Mouse (Mus musculus): Measurements from ENCODE around the gene Chd1l. TPM values are rescaled to one million over a fixed set of nuclear protein-coding genes. Genes with fewer than 3 reads are reported as not detected.
A peak's percentile ranks its signal among the peaks of the same experiment; 100 is the strongest.

Chd1l gene
- 4.4 and 4.7 TPM in 2 replicates for polyA plus RNA-seq (2015; fragmentation: Nextera tagmentation; extraction: Ambion mirVana)

DNA sequence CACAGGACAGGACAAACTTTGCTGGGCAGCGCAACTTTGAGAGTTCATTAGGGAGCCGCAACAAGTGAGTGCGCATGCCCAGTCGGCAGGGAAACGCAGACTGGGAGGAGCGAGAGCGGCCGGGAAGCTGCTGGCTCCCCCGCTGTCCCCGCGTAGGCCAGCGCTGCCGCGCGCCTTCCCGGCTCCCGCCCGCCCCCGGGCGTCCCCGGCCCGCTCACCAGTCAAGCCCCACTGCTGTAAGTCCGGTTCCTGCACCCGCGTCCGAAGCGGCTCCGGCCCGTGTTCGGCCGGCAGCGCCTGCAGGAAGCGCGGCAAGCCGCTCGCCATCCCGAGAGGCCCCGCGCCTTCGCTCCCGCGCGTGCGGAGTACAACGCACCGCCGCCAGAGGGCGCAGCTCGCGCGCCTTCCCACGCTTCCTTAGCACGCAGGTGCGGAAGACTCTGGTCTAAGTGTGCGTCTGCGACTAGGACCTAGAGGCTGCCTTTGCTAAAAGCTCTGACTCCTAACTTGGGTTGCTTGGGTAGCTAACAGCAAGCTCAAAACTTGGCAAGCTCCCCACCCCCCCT lies at the start of gene Chd1l:
Gene Chd1l (minus strand): TSS at position 359 of the 566 bp plus-strand sequence.
- peak; percentile 97 for ATAC-seq
- under 1% methylated on average over 34 of the region's 56 CpGs for WGBS
- Histone ChIP-seq H3K4me3 (ENCODE audit: low read depth, low read length) (peak within 1 kb of the TSS; percentile 84), H3K36me3 (ENCODE audit: control insufficient read depth, insufficient read depth, low read length) (no peaks in the 10 kb centered on the region), H3K27ac (ENCODE audit: low read length) (peak within 1 kb of the TSS; percentile 90), H3K9me3 (replicated peaks; ENCODE audit: control insufficient read depth, low read length, poor library complexity, severe bottlenecking) (no peaks in the 10 kb centered on the region), H3K4me1 (ENCODE audit: control insufficient read depth, insufficient read depth, low read length) (peaks cover 4% of the 10 kb centered on the region; the same call in 1 of the 2 replicates), H3K9ac (ENCODE audit: low read depth, low read length) (peak within 1 kb of the TSS; percentile 90), H3K27me3 (ENCODE audit: control insufficient read depth, insufficient read depth, low read depth, low read length) (no peaks in the 10 kb centered on the region), H3K4me2 (ENCODE audit: low read length) (peak within 1 kb of the TSS; percentile 66)

DNA sequence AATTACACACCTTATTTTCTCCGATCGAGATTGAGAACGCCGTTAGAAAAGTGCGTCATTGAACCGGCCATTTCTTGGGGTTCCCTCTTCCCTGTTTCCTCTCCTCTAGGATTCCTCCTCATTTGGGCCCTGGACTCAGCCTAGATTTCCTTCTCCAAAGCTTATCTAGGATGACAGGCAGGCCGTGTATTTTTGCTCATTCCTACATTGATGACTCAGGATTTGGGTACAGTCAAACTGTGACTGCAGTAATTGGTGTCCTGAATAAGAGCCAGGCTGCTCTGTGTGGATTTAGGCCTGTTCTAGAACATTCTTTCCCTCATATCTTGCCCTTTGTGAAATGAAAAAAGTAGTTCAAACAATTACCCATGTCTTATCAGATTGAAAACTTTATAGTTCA lies 49.7 kb upstream of the Chd1l start:
- H3K4me1 ChIP-seq (ENCODE audit: control insufficient read depth, insufficient read depth, low read length), result peaks cover 14% of the 10 kb centered on the region
- ATAC-seq, result no peak
- H3K4me3 ChIP-seq (ENCODE audit: low read depth, low read length), result peak overlapping the region; percentile 92; the same call in 1 of the 2 replicates
- H3K9ac ChIP-seq (ENCODE audit: low read depth, low read length), result no peak overlapping the region
- H3K27me3 ChIP-seq (ENCODE audit: control insufficient read depth, insufficient read depth, low read depth, low read length), result no peaks in the 10 kb centered on the region
- peak overlapping the region; percentile 85 for H3K4me2 ChIP-seq (ENCODE audit: low read length)
- no peaks in the 10 kb centered on the region for H3K9me3 ChIP-seq (replicated peaks; ENCODE audit: control insufficient read depth, low read length, poor library complexity, severe bottlenecking)
- WGBS, result 91% methylated on average over 7 of the region's 7 CpGs
- no peak overlapping the region for H3K27ac ChIP-seq (ENCODE audit: low read length)
- H3K36me3 ChIP-seq (ENCODE audit: control insufficient read depth, insufficient read depth, low read length), result peaks cover 8% of the 10 kb centered on the region; the same call in 1 of the 2 replicates

DNA sequence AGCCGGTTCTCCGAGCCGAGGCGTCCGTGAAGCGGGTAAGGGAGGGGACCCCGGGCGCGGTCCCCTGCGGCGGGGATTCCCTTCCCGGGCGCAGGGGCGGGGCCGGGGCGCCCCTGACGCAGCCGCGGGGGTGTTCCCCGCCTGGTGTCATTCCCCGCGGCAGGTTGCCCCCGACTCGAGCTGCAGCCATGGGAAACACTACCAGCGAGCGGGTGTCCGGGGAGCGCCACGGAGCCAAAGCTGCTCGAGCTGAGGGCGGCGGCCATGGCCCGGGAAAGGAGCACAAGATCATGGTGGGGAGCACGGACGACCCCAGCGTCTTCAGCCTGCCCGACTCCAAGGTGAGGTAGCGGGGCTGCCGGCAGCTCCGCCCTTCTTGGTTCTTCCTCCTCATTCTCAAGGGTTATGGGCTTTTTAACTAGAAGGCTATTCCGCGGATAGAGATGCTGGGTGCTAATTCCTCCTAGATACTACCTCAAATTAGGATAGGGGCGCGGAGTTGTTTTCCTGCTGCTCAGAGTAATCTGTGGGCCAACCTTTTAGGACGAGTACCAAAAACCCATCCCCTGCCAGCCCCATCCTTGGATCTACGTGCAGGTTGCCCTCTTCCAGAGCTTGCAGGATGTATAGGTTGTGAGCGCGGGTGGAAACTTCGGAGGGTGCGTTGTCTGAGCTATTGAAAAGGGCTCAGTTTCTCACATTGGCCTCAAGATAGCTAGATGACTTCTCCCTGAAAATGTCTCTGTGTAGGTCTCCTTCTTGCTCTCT lies 48.6 kb upstream of the Chd1l start:
- Histone ChIP-seq H3K36me3 (ENCODE audit: control insufficient read depth, insufficient read depth, low read length) (peaks cover 2% of the 10 kb centered on the region; the same call in 1 of the 2 replicates), H3K27ac (ENCODE audit: low read length) (peak overlapping the region; percentile 83), H3K4me1 (ENCODE audit: control insufficient read depth, insufficient read depth, low read length) (peaks cover 14% of the 10 kb centered on the region), H3K9me3 (replicated peaks; ENCODE audit: control insufficient read depth, low read length, poor library complexity, severe bottlenecking) (no peaks in the 10 kb centered on the region), H3K27me3 (ENCODE audit: control insufficient read depth, insufficient read depth, low read depth, low read length) (no peaks in the 10 kb centered on the region), H3K4me2 (ENCODE audit: low read length) (peak overlapping the region; percentile 85), H3K9ac (ENCODE audit: low read depth, low read length) (peak overlapping the region; percentile 89), H3K4me3 (ENCODE audit: low read depth, low read length) (peak overlapping the region; percentile 92)
- under 1% methylated on average over 43 of the region's 50 CpGs for whole genome bisulfite sequencing
- peak; percentile 76 for ATAC-seq

DNA sequence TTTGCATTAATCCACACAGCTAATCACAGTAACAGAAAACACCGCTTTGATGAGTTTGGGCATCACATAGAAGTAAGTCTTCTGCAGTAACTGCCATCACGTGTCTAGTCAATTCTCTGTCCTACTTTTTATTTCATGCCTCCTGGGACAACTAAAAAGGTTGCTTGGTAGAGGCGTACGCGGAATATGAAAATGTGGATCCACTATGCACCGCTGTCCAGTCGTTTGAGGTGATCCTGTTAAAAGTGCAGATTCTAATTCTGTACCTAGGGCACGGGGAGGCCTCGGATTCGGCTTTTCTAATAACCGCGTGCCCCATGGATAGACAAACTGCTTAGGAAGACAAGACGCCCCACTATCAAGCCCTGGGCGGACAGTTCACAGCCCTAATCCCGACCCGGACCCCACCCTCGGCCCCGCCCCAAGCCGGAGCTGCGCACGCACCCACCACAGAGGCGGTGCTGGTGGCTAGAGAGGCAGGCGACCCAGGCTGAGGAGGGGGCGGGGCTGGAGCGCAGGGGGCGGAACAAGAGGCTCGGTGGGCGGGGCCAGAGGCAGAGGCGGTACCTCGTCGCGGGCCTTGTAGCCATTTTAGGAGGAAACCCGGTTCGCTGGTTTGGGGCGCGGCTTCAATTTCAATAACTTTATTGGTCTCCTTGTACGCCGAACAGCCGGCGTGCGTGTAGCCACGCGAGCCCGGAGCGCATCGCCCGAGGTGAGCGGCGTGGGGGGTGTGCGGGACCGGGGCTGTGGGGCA lies 47.8 kb upstream of the Chd1l start, which contains the start of gene Prkab2:
Gene Prkab2 (plus strand): TSS at position 539 of the 757 bp plus-strand sequence.
- Histone ChIP-seq H3K4me2 (ENCODE audit: low read length) (peak within 1 kb of the TSS; percentile 85), H3K36me3 (ENCODE audit: control insufficient read depth, insufficient read depth, low read length) (0 out of 2 replicates have a peak, but pooled peaks cover 2% of the 10 kb centered on the region), H3K27me3 (ENCODE audit: control insufficient read depth, insufficient read depth, low read depth, low read length) (no peaks in the 10 kb centered on the region), H3K27ac (ENCODE audit: low read length) (peak within 1 kb of the TSS; percentile 83), H3K4me1 (ENCODE audit: control insufficient read depth, insufficient read depth, low read length) (peaks cover 14% of the 10 kb centered on the region), H3K9ac (ENCODE audit: low read depth, low read length) (peak within 1 kb of the TSS; percentile 89), H3K9me3 (replicated peaks; ENCODE audit: control insufficient read depth, low read length, poor library complexity, severe bottlenecking) (no peaks in the 10 kb centered on the region), H3K4me3 (ENCODE audit: low read depth, low read length) (peak within 1 kb of the TSS; percentile 92)
- ATAC-seq, result peak; percentile 93
- WGBS, result 1% methylated on average over 48 of the region's 51 CpGs

DNA sequence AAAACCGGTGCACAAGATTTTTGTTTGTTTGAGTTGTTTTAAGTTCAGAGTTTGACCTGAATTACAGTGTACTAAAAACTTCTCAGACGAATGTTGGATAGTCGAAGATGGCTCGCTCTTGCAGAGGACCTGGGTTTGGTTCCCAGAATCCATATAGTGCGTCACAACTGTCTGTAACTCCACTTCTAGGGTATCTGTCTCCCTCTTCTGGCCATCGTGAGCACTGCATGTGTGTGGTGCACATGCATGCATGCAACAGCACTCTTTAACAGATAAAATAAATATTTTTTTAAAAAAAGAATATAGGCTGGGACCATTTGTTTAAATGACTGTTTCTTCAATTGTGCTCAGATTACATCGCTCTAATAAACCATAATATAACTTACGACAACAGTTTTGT lies 44.9 kb upstream of the Chd1l start:
- no peak overlapping the region for H3K4me2 ChIP-seq (ENCODE audit: low read length)
- no peak overlapping the region for H3K27ac ChIP-seq (ENCODE audit: low read length)
- H3K36me3 ChIP-seq (ENCODE audit: control insufficient read depth, insufficient read depth, low read length), result no peaks in the 10 kb centered on the region
- no peak overlapping the region for H3K9ac ChIP-seq (ENCODE audit: low read depth, low read length)
- H3K27me3 ChIP-seq (ENCODE audit: control insufficient read depth, insufficient read depth, low read depth, low read length), result no peaks in the 10 kb centered on the region
- no peak for ATAC-seq
- peaks cover 11% of the 10 kb centered on the region for H3K4me1 ChIP-seq (ENCODE audit: control insufficient read depth, insufficient read depth, low read length)
- H3K9me3 ChIP-seq (replicated peaks; ENCODE audit: control insufficient read depth, low read length, poor library complexity, severe bottlenecking), result no peaks in the 10 kb centered on the region
- WGBS, result 81% methylated on average over 8 of the region's 8 CpGs
- H3K4me3 ChIP-seq (ENCODE audit: low read depth, low read length), result no peak overlapping the region

DNA sequence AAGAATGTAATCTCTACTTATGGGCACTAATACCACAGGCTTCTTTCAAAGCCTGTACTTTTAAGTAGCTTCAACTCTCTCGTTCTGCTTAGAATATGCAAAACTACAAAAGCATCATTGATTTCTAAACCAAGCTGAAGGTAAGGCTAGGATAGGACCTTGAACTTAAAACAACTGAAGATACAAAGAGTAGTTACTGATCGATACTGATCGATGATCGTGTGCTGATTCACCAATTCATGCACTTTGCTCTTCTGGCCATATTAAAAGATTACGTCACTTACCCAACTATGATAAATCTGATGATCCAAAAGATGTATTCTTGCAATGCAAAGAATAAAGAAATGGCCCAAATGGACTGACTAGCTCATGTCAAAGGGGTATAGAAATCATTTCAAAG lies 43.8 kb upstream of the Chd1l start:
- ATAC-seq, result no peak
- no peak overlapping the region for H3K4me2 ChIP-seq (ENCODE audit: low read length)
- H3K4me3 ChIP-seq (ENCODE audit: low read depth, low read length), result no peak overlapping the region
- no peak overlapping the region for H3K27ac ChIP-seq (ENCODE audit: low read length)
- H3K4me1 ChIP-seq (ENCODE audit: control insufficient read depth, insufficient read depth, low read length), result no peaks in the 10 kb centered on the region; the same call in 1 of the 2 replicates
- H3K9ac ChIP-seq (ENCODE audit: low read depth, low read length), result no peak overlapping the region
- no peaks in the 10 kb centered on the region for H3K27me3 ChIP-seq (ENCODE audit: control insufficient read depth, insufficient read depth, low read depth, low read length)
- no peaks in the 10 kb centered on the region for H3K36me3 ChIP-seq (ENCODE audit: control insufficient read depth, insufficient read depth, low read length)
- no peaks in the 10 kb centered on the region for H3K9me3 ChIP-seq (replicated peaks; ENCODE audit: control insufficient read depth, low read length, poor library complexity, severe bottlenecking)
- 88% methylated on average over 5 of the region's 5 CpGs for WGBS

DNA sequence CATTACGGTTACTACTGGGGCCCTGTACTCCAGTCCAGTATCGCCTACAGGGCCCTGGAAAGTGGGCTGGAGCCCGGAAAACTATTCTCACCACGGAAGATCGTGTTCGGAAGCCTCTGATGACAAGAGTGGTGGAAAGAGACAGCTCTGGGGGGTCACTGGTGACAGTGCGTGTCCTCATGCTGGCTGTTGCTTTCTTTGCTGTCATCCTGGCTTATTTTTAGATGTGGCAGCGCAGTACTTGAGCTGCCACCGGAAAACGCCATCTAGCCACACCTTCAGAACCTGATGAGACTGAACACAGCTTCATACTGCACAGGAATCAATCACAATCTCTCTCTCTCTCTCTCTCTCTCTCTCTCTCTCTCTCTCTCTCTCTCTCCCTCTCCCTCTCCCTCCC lies 41.6 kb upstream of the Chd1l start:
- no peaks in the 10 kb centered on the region for H3K36me3 ChIP-seq (ENCODE audit: control insufficient read depth, insufficient read depth, low read length)
- no peak for ATAC-seq
- no peaks in the 10 kb centered on the region for H3K4me1 ChIP-seq (ENCODE audit: control insufficient read depth, insufficient read depth, low read length)
- H3K9me3 ChIP-seq (replicated peaks; ENCODE audit: control insufficient read depth, low read length, poor library complexity, severe bottlenecking), result no peaks in the 10 kb centered on the region
- no peak overlapping the region for H3K4me2 ChIP-seq (ENCODE audit: low read length)
- H3K27me3 ChIP-seq (ENCODE audit: control insufficient read depth, insufficient read depth, low read depth, low read length), result no peaks in the 10 kb centered on the region
- 89% methylated on average over 10 of the region's 10 CpGs for whole genome bisulfite sequencing
- H3K27ac ChIP-seq (ENCODE audit: low read length), result no peak overlapping the region
- no peak overlapping the region for H3K9ac ChIP-seq (ENCODE audit: low read depth, low read length)
- no peak overlapping the region for H3K4me3 ChIP-seq (ENCODE audit: low read depth, low read length)

DNA sequence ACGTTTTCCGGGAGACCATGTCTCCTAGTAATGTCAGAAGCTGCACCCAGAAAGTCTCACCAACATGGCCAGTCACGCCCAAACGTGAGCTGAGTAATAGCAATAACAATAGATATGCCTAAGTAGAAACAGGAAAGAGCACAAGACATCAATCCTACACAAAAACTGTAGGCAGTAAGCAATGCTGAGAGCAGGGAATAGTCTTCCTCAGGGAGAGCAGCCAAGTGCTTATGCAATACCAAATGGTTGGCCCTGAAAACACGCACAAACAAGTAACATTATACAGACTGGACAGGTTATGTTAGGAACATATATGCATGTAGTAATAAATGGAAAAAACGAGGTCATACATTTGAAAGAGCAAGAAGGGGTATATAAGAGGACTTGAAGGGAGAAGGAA lies 39.5 kb upstream of the Chd1l start:
- H3K9ac ChIP-seq (ENCODE audit: low read depth, low read length), result no peak overlapping the region
- no peak for ATAC-seq
- no peaks in the 10 kb centered on the region for H3K27me3 ChIP-seq (ENCODE audit: control insufficient read depth, insufficient read depth, low read depth, low read length)
- no peaks in the 10 kb centered on the region for H3K4me1 ChIP-seq (ENCODE audit: control insufficient read depth, insufficient read depth, low read length)
- H3K36me3 ChIP-seq (ENCODE audit: control insufficient read depth, insufficient read depth, low read length), result no peaks in the 10 kb centered on the region
- H3K27ac ChIP-seq (ENCODE audit: low read length), result no peak overlapping the region
- H3K9me3 ChIP-seq (replicated peaks; ENCODE audit: control insufficient read depth, low read length, poor library complexity, severe bottlenecking), result no peaks in the 10 kb centered on the region
- WGBS, result 83% methylated on average over 6 of the region's 6 CpGs
- H3K4me3 ChIP-seq (ENCODE audit: low read depth, low read length), result no peak overlapping the region
- H3K4me2 ChIP-seq (ENCODE audit: low read length), result no peak overlapping the region
